In genomic region chr11:60208712-60209111, GRCm38 (mm10) we compare ENCODE assay signal across 8 mouse cellular contexts. TPM values are rescaled to one million over a fixed set of nuclear protein-coding genes. Genes with fewer than 3 reads are reported as not detected.
DNase-seq lines count a peak whose midpoint lies in the region; ATAC-seq and TF ChIP-seq lines count a peak whose summit lies in the region.

No protein-coding gene starts in this region.

- no peak for TF ChIP-seq CTCF in left cerebral cortex, adult 2 months (IDR thresholded peaks at IDR 0.05)

- H3K79me2 ChIP-seq in myocyte (ENCODE audit: control insufficient read depth, insufficient read depth), result peaks cover 56% of the 10 kb centered on the region

- no peak for TF ChIP-seq POLR2A in myocyte (IDR thresholded peaks at IDR 0.05; ENCODE audit: insufficient read length, low read depth)

- 45% methylated on average over 4 of the region's 4 CpGs for WGBS in embryonic facial prominence, embryonic 15.5 days
- WGBS in intestine, embryonic 15.5 days, result 28% methylated on average over 4 of the region's 4 CpGs

- H3K4me1 ChIP-seq in embryonic facial prominence, embryonic 15.5 days, result peaks cover 72% of the 10 kb centered on the region
- H3K4me1 ChIP-seq in intestine, embryonic 15.5 days (replicated peaks), result peaks cover 58% of the 10 kb centered on the region

- no peaks in the 10 kb centered on the region for H3K27me3 ChIP-seq in embryonic facial prominence, embryonic 15.5 days
- H3K27me3 ChIP-seq in intestine, embryonic 15.5 days (replicated peaks), result no peaks in the 10 kb centered on the region
- no peaks in the 10 kb centered on the region for H3K27me3 ChIP-seq in myocyte (ENCODE audit: control insufficient read depth, insufficient read depth, insufficient read length)

- peaks cover 35% of the 10 kb centered on the region for H3K36me3 ChIP-seq in embryonic facial prominence, embryonic 15.5 days
- H3K36me3 ChIP-seq in intestine, embryonic 15.5 days, result peaks cover 30% of the 10 kb centered on the region
- peaks cover 13% of the 10 kb centered on the region for H3K36me3 ChIP-seq in myocyte (ENCODE audit: control insufficient read depth, insufficient read depth)

- H3K4me2 ChIP-seq in embryonic facial prominence, embryonic 15.5 days (replicated peaks), result peak overlapping the region; percentile 80
- peak overlapping the region; percentile 68 for H3K4me2 ChIP-seq in intestine, embryonic 15.5 days (replicated peaks)
- H3K4me2 ChIP-seq in myocyte (ENCODE audit: low read depth), result peak overlapping the region; percentile 100

- peak overlapping the region; percentile 25; the same call in 1 of the 2 replicates for H3K27ac ChIP-seq in left cerebral cortex, adult 2 months
- H3K27ac ChIP-seq in embryonic facial prominence, embryonic 15.5 days (replicated peaks), result peak overlapping the region; percentile 82
- H3K27ac ChIP-seq in intestine, embryonic 15.5 days, result peak overlapping the region; percentile 77

- peak overlapping the region; percentile 49 for H3K4me3 ChIP-seq in left cerebral cortex, adult 2 months
- peak overlapping the region; percentile 52 for H3K4me3 ChIP-seq in embryonic facial prominence, embryonic 15.5 days (replicated peaks)
- peak overlapping the region; percentile 36 for H3K4me3 ChIP-seq in intestine, embryonic 15.5 days (replicated peaks)
- H3K4me3 ChIP-seq in myocyte, result peak overlapping the region; percentile 53

- no peaks in the 10 kb centered on the region for H3K9me3 ChIP-seq in embryonic facial prominence, embryonic 15.5 days (replicated peaks)
- H3K9me3 ChIP-seq in intestine, embryonic 15.5 days, result no peaks in the 10 kb centered on the region

- peak overlapping the region; percentile 28 for H3K9ac ChIP-seq in embryonic facial prominence, embryonic 15.5 days
- H3K9ac ChIP-seq in intestine, embryonic 15.5 days, result peak overlapping the region; percentile 50

- peak overlapping the region; percentile 24 for H3ac ChIP-seq in myocyte (ENCODE audit: control insufficient read depth, insufficient read length)

- DNase-seq in left cerebral cortex, adult 2 months (ENCODE audit: extremely low spot score in 1 of 2, low spot score in 2 of 2), result no peak
- no peak for DNase-seq in left cerebral cortex, postnatal 10 days (ENCODE audit: extremely low spot score in 1 of 2, low spot score in 2 of 2)
- no peak for DNase-seq in frontal cortex, postnatal 14 days (ENCODE audit: low spot score in 2 of 2)
- no peak for DNase-seq in embryo, embryonic 11 days

- intact Hi-C loops in left cerebral cortex, adult 2 months (cut with DNase I), result no loop called here
- intact Hi-C loops in left cerebral cortex, postnatal 10 days (cut with DNase I), result no loop called here

- ATAC-seq in embryonic facial prominence, embryonic 15.5 days (ENCODE audit: insufficient number of reproducible peaks, low FRiP score, low TSS enrichment, low read depth), result no peak
- ATAC-seq in intestine, embryonic 15.5 days, result no peak
- ATAC-seq in megakaryocyte-erythroid progenitor cell, adult 5-6 weeks (replicated peaks; ENCODE audit: low FRiP score, low TSS enrichment, poor library complexity, severe bottlenecking), result no peak

TF ChIP-seq in myocyte, 11 proteins besides CTCF, POLR2A, EP300 and RAD21:
- TF ChIP-seq REST (IDR thresholded peaks at IDR 0.05; ENCODE audit: insufficient read depth, insufficient read length), result no peak

RNA-seq across cellular contexts. Expression of gene Srebf1, which starts 13.7 kb away (rescaled TPM):
- total RNA-seq in left cerebral cortex, adult 2 months (2021), result 10 to 100 TPM; 50.1 to 66.1 TPM
- 10 to 100 TPM; 41.5 to 43.0 TPM for total RNA-seq in left cerebral cortex, postnatal 10 days (2021)
- polyA plus RNA-seq in embryonic facial prominence, embryonic 15.5 days (2015; fragmentation: Nextera tagmentation; extraction: Ambion mirVana), result 76.7 and 78.1 TPM in 2 replicates
- polyA plus RNA-seq in intestine, embryonic 15.5 days (2015; fragmentation: Nextera tagmentation; extraction: Ambion mirVana), result 89.5 and 108 TPM in 2 replicates
- 192 TPM for polyA plus RNA-seq in myocyte (2012; fragmentation: generic; extraction: Trizol)
- 73.1 and 92.3 TPM in 2 replicates for total RNA-seq in megakaryocyte-erythroid progenitor cell, adult 5-6 weeks (2014; fragmentation: Nextera tagmentation)
- 32.3 and 80.9 TPM in 2 replicates for total RNA-seq in megakaryocyte-erythroid progenitor cell, adult 5-6 weeks (2017)

Comparison
In these comparisons a context has a peak if more than half of its experiments do, and no peak if none do; other contexts are left out.
1. H3K27ac ChIP-seq: peak in every context shown above with its lines; median percentile 82 in embryonic facial prominence, embryonic 15.5 days; 77 in intestine, embryonic 15.5 days; 25 in left cerebral cortex, adult 2 months.